Mouse (Mus musculus) adrenal gland, adult 2 months (tissue): ENCODE measurements at regions not wholly inside any gene's neighbourhood (a gene's known extent, or its start where the extent isn't known, plus 50 kb on each side); places are given as distances from the start of the nearest gene placed in this dataset.

ENCODE experiments used
- DNase-seq: peaks from one replicate; pipeline ENCODE4 v3.0.0; 2021

DNA sequence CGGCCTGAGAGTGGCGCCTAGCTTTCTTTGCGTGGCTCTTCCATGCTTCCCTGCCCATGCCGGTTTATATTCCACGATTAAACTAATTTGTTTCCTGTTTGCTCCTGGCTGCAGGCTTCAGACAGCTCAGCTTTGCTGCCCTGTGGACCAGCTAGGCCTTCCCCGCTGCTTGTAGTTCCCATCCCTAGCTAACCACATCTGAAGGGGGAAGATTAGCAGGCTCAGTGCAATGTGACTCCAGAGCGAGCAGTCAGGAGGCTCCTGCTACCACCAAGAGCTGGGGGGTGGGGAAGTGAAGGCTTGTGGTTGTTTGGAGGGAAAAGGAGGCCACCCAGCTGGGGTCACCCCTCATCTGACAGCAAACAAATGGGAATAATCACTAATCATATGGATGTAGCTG is 125.5 kb upstream of the Sall1 start:
- DNase-seq: no peak

DNA sequence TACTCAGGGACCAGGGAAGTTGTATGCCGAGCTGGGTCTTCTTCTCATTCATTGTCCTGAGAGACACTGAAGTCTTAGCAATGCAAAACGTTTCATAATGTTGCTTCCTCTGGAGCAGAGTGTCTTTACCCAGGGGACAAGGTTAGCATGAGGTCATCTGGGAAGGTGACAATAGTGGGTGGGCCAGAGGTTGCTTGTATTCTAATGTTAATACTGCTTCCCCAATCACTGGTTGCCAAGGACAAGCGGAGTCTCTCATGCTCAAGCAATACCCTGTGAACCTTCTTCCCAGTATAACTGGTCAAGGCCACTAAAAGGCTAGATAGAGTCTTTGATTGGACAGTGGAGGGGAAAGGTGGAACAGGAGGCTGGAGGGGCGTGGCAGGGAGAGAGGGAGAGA is 123.1 kb upstream of the Sall1 start:
- no peak for DNase-seq

DNA sequence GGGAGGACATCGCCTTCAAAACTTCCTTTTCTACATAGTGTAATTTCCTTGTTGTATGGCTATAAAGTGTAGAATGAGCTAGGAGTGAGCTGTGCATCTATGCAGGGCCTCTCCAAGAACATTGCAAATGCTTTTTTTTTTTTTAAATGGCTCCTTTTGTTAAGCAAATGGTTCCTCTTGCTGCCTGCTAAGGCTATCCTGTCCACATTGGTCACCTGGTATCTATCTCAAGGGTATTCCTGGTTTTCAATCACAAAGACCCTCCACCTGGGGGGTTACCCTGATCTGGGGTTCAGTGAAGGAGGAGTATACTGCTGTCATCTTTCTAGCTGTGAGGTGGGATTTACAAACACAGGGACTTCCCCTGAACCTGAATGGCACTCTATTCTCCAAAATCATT is 112.9 kb upstream of the Sall1 start:
- no peak for DNase-seq

DNA sequence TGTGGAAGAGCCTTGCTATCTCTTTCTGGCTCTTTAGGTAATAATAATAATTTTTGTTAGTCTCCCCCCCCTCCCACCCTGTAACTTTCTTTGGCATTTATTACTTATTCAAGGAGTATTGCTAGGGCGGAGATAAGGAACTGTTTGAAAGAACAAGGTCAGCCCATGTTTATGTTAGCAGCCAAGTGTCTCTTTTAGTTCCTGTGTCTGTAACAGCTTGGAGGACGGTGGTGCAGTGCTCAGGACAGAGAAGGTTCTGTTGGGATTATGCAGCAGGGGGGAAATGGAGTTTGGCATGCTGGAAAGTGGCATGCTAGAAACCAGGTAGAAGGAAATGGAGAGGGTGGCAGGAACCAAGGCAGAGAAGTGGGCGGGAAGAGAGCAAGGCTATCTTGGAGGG is 109.6 kb upstream of the Sall1 start:
- DNase-seq: no peak

DNA sequence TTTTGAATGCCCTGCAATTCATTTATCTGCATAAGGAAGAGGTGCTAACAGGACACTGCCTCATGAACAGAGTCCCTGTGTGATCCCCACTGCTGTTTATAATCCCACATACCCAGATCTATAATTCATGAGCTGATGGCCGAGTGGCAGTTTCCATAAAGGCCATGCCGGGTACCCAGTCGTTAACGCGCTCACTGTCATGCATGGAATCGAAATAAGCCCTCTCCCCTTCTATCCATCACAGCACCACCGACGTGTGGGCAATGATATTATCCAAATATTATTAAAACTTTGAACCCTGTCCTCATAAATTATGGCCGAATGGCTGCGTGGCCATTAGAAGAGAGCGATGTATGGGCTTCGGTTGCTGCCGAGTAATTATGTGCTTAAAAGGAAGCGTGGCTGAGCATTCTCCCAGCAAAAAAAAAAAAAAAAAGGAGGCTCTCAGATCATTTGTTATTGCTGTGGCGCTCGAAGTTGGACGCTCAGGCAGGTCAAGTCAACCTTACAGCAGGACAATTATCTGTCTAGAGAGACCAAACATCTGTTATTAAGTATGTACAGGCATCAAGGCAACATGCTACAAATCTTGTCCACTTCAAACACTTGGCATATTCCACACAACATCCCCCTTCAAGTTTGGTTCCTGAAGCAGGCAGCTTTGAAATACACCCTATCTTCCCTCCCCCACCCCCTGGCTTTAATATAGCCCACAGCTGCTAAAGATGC is 109.1 kb upstream of the Sall1 start:
- no peak for DNase-seq

DNA sequence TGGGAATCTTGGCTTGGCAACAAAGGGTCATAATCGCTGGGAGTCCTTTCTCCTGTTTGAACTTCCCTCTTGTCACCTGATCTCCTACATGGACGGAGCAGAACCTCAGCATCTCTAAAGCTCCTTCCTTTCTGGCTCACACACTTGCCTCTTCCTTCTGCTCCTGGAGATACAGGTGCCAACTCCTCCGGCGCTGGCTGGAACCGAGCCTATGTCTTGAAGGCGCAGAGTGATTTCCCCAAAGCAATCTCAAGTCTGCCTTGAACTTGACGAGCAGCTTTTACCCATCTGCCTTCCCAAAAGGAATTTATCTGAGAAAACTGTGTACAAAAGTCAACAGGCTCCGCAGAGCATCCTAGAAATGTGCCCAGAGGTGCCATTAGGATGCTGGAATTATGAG is 108.4 kb upstream of the Sall1 start:
- DNase-seq: no peak

DNA sequence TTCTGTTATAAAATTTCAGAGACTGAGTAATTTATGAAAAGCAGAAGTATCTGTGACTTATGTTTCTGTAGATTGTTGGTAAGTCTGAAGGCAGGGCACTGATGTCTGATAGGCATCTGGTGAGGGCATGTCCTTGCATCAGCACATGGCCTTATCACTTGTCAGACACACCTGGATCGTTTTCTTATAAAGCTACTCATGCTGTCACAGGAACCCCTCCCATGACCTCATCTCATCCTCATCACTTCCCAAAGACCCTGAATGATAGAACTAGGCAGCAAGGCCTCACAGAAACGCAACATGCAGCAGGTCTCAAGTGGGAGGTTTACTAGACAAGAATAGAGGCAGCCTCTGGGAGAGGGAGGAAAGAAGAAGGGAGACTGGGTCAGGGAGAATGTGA is 107.0 kb upstream of the Sall1 start:
- DNase-seq: no peak

DNA sequence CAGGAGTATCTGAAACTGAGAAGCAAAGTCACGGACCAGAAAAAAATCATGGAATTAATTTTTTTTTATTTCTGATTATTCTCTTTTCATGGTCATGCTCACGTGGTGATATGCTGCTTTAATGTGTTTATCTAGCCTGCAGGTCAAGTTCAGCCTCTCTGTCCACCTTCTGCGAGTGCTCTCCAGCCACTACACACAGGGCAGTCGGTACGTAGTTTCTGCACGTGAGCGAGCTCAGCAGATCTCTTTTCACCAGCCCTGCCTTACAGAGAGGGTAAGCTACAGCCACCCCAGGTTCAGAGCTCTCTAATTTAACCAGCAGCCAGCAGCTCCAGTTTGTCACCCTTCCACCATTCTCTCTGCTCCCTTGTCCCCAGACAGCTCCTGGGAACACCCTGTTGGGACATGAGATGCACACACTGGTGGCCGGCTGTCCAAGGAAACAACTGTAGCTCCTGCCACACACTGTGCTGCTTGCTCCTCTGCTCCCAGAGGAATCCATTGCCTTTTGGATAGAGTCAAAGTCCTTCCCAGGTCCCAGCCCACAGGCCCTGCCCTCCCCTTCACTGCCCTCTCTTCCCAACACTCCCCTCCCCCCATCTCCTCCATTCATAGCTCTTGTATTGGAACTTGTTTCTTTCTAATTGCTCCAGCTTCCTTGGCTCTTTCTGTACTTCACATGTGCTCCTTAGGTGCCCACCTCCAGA is 97.7 kb upstream of the Sall1 start:
- DNase-seq: no peak

DNA sequence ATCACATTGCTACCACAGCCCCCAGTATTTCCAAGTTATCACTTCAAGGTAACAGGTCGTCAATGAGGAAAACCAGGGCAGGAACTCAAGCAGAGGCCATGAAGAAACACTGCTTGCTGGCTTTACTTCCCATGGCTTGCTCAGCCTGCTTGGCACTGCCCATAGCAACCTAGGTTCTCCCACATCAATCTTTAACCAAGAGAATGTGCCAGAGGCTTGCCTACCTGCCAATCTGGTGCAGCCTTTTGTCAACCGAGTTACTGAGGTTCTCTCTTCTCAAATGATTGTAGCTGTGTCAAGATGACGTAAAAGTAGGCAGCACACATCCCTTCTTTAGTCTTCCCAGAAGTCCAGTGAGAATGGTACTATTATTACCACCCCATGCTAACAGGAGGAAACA is 95.9 kb upstream of the Sall1 start:
- no peak for DNase-seq

DNA sequence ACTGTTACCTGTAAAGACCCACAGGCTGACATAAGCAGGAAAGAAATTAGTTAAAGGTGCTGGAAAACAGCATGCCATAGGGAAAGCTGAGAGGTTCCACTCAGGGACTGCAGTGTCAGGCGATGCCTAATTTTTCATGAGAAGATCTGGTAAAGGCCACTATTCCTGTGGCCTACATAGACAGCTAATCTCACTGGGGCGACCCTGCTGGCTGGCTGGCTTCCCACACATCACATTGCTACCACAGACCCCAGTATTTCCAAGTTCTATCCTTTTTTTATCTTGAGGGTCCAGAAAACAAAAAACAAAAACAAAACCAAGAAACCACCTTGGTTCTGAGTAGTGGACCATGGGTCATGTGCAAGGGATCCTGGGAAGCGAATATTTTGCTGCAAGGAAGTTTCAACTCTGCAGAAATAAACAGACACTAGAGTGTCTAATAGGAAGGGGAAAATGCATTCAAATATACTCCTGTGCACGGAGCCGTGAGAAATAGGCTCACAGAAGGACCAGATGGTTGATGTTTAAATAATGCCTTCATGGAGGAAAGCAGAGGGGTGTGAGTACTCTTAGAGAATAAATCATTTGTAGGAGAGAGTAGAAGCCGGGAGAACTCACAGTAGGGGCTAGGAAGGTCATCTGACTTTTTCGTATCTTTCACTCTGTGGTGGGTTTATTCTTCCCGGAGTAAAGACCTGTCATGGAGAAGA is 94.6 kb upstream of the Sall1 start:
- DNase-seq: no peak

DNA sequence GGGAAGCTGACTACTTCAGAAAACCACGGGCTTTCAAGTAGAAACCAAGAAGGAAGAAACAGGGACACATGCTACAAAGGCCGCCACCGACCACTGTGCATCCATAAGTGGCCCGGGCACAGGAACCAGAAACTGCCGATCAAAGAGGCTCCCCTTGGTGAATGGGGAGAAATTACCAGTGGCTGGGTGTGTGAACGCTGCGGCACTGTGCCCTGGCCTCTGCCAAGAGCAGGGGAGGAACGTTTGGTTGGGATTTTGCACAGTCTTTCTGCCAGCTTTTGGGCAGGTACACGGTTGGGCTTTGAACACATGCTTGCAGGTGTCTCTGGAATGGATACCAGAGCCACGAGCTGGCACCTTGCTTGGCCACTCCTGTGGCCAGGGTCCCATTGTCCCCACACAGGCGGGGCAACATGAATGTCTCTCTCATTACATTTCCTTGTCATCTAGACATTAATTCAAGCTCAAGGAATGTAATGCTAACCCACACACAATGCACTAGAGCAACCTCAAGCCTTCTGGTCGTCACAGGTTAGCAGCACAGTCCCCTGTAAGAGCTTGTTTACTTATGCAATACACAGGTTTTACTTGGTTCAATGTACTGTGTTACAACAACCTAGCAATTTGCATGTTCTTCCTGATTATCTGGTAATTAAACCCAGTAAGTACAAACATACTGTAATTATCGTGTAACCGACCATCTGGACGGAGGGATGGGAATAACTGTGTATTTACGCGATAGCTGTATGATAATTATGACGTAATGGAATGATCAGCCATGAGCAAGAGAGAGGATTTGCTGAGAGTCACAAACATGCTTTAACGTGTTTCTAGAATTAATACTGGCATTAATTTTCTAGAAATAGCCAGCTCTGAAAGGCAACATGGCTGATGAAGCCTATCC is 90.9 kb upstream of the Sall1 start:
- no peak for DNase-seq

DNA sequence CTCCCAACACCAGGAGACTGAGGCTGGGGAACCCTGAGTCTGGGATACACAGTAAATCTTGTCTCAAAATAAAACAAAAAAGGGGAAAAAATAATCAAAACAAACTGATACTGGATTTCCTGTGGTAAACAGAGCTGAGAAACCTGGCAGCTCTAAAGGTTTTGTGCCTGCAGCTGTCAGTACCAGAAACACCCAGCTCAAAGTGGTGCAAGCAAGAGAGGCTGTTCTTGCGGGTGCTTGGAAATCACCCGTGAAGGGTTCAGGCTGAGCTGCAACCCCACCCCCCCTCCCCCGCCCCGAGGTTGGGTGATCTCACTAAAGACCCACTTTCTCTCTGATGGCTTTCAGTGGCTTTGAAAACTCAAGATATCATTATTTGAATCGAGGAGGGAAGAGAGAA is 90.1 kb upstream of the Sall1 start:
- no peak for DNase-seq

DNA sequence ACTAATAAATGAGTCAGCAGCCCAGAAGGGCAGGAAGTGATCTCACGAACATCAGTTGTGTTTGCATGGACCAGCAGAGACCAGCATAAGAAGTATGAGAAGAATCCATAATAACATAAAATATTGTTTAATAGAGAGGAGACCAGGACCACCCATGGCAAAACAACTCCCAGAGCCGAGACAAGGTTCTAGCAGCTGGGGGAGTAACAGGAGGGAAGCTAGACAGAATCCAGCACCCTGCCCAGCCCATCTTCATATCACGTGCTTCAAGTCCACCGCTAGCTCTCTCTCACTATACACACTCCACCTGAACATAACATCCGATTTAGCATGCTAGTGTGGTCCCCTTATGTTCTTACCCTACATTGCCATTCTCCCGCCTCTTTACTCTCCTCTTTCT is 77.1 kb upstream of the Sall1 start:
- no peak for DNase-seq

DNA sequence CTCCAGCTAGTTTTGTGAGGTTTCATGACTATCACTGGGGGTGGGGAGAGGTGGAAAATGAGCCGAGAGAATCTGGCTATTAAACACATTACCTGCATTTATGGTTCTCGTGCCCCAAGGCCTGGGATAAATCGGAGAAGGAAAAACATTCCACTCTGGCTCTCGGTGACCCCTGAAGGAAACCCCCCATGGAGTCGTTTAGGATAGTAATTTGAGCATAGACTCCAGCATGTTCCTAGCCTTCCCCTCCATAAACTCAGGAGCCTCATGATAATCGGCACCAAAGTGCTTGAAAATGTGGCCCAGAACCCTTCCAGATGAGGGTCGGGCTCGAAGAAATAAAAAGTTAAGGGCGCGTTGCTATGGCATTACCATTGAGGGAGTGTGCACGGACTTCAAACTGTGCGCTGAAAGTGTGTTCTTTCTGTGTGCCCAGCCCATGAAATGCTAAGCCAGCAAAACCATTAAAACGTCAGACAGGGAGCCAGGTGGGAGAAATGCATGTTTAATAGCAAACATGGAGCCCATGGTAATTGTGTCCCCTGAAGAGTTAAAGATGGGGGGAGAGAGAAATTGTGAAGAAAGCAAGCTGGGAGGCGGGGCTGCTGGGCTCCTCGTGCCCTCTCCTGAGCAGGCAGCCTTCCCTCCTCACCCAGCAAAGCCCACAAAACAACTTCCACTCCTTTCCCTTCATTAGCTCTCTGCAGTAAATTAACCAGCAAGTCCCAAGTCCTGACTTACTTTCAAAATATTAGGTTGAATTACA is 64.1 kb upstream of the Sall1 start:
- no peak for DNase-seq

DNA sequence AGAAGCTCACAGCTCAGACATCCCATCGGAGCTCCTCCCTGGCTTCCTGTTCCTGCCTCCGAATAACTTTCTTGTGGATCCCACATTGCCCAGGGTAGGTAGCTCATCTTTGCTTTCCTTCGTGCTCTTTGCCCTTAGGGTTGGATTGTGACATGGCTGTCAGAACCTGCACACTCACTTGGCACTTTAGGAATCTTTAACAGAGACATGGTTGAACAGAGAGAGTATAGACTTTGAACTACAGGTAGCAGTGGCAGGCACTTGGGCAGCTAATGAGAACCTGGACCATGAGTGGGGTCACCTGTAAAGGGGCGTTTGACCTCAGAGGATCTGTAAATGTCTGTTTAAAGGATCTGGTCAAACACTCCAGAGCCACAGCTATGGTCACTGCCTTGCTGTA is 62.4 kb upstream of the Sall1 start:
- DNase-seq: no peak

DNA sequence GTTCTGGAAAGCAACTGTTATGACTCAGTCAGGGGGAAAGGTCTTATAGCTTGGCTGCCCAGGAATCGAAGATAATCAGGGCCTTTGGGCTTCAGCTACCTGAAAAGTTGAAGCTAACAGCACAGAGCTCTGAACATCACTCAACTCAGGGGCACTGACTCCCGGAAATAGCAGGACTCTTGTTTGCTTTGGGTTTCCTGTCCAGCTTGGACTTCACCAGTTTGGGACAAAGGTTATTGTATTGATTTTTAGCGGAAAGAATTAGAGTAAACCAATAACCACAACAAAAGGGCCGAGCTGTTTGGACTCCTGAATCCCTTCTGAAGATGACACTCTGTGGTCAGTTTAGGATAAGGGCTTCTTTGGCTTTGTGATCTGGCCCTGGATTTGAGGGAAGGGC is 53.4 kb upstream of the Sall1 start:
- no peak for DNase-seq
